Mouse (Mus musculus) cortical plate, adult 2 months (tissue): ENCODE results near the gene Cdk17.

ENCODE experiments used
- CTCF ChIP-seq: fragments of 200-500 bp; IDR thresholded peaks from 2 replicates; pipeline ENCODE4 v1.5.1; 2011; ENCODE audit warnings: mild to moderate bottlenecking, control low read depth, low read length; ENCODE audit not compliant: insufficient read depth; ENCODE audit errors: extremely low read depth
- POLR2A ChIP-seq: fragments of 200-500 bp; IDR thresholded peaks from 2 replicates; pipeline ENCODE4 v1.6.1; 2011; ENCODE audit warnings: mild to moderate bottlenecking, low read length, control low read depth; ENCODE audit not compliant: insufficient read depth; ENCODE audit errors: extremely low read depth

GRCm38 (mm10) chr10:93114782-93115181 is 45.9 kb upstream of the Cdk17 start:
- TF ChIP-seq CTCF (no peak), POLR2A (no peak)
